In genomic region chr4:84566123-84566522, GRCm38 (mm10) we compare ENCODE assay signal across 22 mouse cellular contexts.
DNase-seq lines count a peak whose midpoint lies in the region; ATAC-seq and TF ChIP-seq lines count a peak whose summit lies in the region.
"Had no signal": no experiment of that assay in that cellular context is flagged by ENCODE, and none has a peak within 500 bp of the region (broad histone marks: within the 10 kb centered on the region; RNA-seq: fewer than 3 reads in every experiment).

No protein-coding gene starts in this region.

- H3K36me3 ChIP-seq in forebrain, embryonic 13.5 days (ENCODE audit: poor library complexity, severe bottlenecking): no peaks in the 10 kb centered on the region
- no peaks in the 10 kb centered on the region for H3K36me3 ChIP-seq in forebrain, embryonic 12.5 days (replicated peaks)
- H3K36me3 ChIP-seq in limb, embryonic 14.5 days (ENCODE audit: control insufficient read depth, insufficient read depth, low read length): no peaks in the 10 kb centered on the region
- H3K36me3 ChIP-seq in limb, embryonic 10.5 days: no peaks in the 10 kb centered on the region
- H3K36me3 ChIP-seq: embryonic facial prominence, embryonic 15.5 days; forebrain, embryonic 10.5 days; heart, embryonic 15.5 days; hindbrain, embryonic 13.5 days had no signal

- no peak overlapping the region for H3K27ac ChIP-seq in forebrain, embryonic 13.5 days
- no peak overlapping the region for H3K27ac ChIP-seq in forebrain, embryonic 12.5 days
- H3K27ac ChIP-seq in limb, embryonic 14.5 days (replicated peaks; ENCODE audit: low read depth, low read length): no peak overlapping the region
- H3K27ac ChIP-seq in limb, embryonic 10.5 days: no peak overlapping the region
- H3K27ac ChIP-seq: embryonic facial prominence, embryonic 15.5 days; forebrain, embryonic 10.5 days; gastrocnemius, adult 2 months; heart, adult 2 months; heart, embryonic 15.5 days; hindbrain, embryonic 13.5 days; hindbrain, postnatal 0 days had no signal

- H3K4me3 ChIP-seq in forebrain, embryonic 13.5 days: no peak overlapping the region
- H3K4me3 ChIP-seq in forebrain, embryonic 12.5 days (replicated peaks): no peak overlapping the region
- no peak overlapping the region for H3K4me3 ChIP-seq in limb, embryonic 14.5 days (replicated peaks; ENCODE audit: low read length)
- H3K4me3 ChIP-seq in limb, embryonic 10.5 days: no peak overlapping the region
- H3K4me3 ChIP-seq: embryonic facial prominence, embryonic 15.5 days; erythroblast, embryonic 14.5 days; forebrain, embryonic 10.5 days; gastrocnemius, adult 2 months; heart, adult 2 months; heart, embryonic 15.5 days; hindbrain, embryonic 13.5 days had no signal

- 38% methylated on average over 8 of the region's 8 CpGs for WGBS in forebrain, embryonic 13.5 days
- WGBS in forebrain, embryonic 12.5 days: 58% methylated on average over 8 of the region's 8 CpGs
- WGBS in limb, embryonic 14.5 days: 44% methylated on average over 8 of the region's 8 CpGs
- WGBS in limb, embryonic 10.5 days: 71% methylated on average over 8 of the region's 8 CpGs

- peaks cover 6% of the 10 kb centered on the region; the same call in 1 of the 2 replicates for H3K4me1 ChIP-seq in forebrain, embryonic 13.5 days
- H3K4me1 ChIP-seq in forebrain, embryonic 12.5 days: no peaks in the 10 kb centered on the region
- H3K4me1 ChIP-seq in limb, embryonic 14.5 days (ENCODE audit: control insufficient read depth, insufficient read depth, low read length): peaks cover 16% of the 10 kb centered on the region
- peaks cover 13% of the 10 kb centered on the region; the same call in 1 of the 2 replicates for H3K4me1 ChIP-seq in limb, embryonic 10.5 days
- H3K4me1 ChIP-seq: forebrain, embryonic 10.5 days; heart, embryonic 15.5 days; hindbrain, embryonic 13.5 days had no signal

- H3K9me3 ChIP-seq in forebrain, embryonic 13.5 days (replicated peaks): no peaks in the 10 kb centered on the region
- no peaks in the 10 kb centered on the region for H3K9me3 ChIP-seq in forebrain, embryonic 12.5 days
- H3K9me3 ChIP-seq in limb, embryonic 14.5 days (ENCODE audit: control insufficient read depth, low read length): no peaks in the 10 kb centered on the region
- no peaks in the 10 kb centered on the region for H3K9me3 ChIP-seq in limb, embryonic 10.5 days (replicated peaks)
- H3K9me3 ChIP-seq: embryonic facial prominence, embryonic 15.5 days; forebrain, embryonic 10.5 days; heart, embryonic 15.5 days; hindbrain, embryonic 13.5 days had no signal

- DNase-seq in limb, embryonic 14.5 days (ENCODE audit: low spot score): peak; percentile 29
- no peak for DNase-seq in limb, embryonic 10.5 days (ENCODE audit: low spot score)
- DNase-seq in MN1 (ENCODE audit: low spot score): peak; percentile 7
- DNase-seq in brain, embryonic 14.5 days (ENCODE audit: low read depth): peak; percentile 51
- DNase-seq in Muller cell, postnatal 12 days (ENCODE audit: inconsistent ontology term): no peak
- DNase-seq: adrenal gland, postnatal 10 days; cerebellum, adult 11-12 months; cerebellum, adult 9-10 months; cerebellum, postnatal 25 days; gastrocnemius, adult 2 months; gastrocnemius, postnatal 36 days; heart, adult 2 months; heart, postnatal 14 days had no signal

- TF ChIP-seq POLR2A in limb, embryonic 14.5 days (IDR thresholded peaks at IDR 0.05; ENCODE audit: borderline replicate concordance, extremely low read depth, insufficient read depth, insufficient read length): no peak
- TF ChIP-seq POLR2A in brain, embryonic 14.5 days (IDR thresholded peaks at IDR 0.05; ENCODE audit: borderline replicate concordance, extremely low read depth, insufficient read depth, insufficient read length, poor library complexity, severe bottlenecking): no peak

- no peak overlapping the region for H3K9ac ChIP-seq in forebrain, embryonic 13.5 days
- H3K9ac ChIP-seq in forebrain, embryonic 12.5 days: no peak overlapping the region
- H3K9ac ChIP-seq in limb, embryonic 14.5 days (ENCODE audit: low read depth, low read length, severe bottlenecking): no peak overlapping the region
- H3K9ac ChIP-seq: embryonic facial prominence, embryonic 15.5 days; heart, embryonic 15.5 days; hindbrain, embryonic 13.5 days had no signal

- no peak overlapping the region for H3K4me2 ChIP-seq in forebrain, embryonic 13.5 days
- H3K4me2 ChIP-seq in forebrain, embryonic 12.5 days: no peak overlapping the region
- no peak overlapping the region for H3K4me2 ChIP-seq in limb, embryonic 14.5 days (replicated peaks; ENCODE audit: low read depth, low read length, severe bottlenecking)
- H3K4me2 ChIP-seq: embryonic facial prominence, embryonic 15.5 days; heart, embryonic 11.5 days; heart, embryonic 15.5 days; hindbrain, embryonic 13.5 days had no signal

- ATAC-seq in forebrain, embryonic 13.5 days: peak; percentile 38; the same call in 1 of the 2 replicates
- no peak for ATAC-seq in forebrain, embryonic 12.5 days (ENCODE audit: low FRiP score)
- 0 out of 2 replicates have a peak, but pooled peaks have one; percentile 26 for ATAC-seq in limb, embryonic 14.5 days (ENCODE audit: low FRiP score, low read depth)
- ATAC-seq: hindbrain, postnatal 0 days had no signal

- no peak for TF ChIP-seq CTCF in brain, embryonic 14.5 days (IDR thresholded peaks at IDR 0.05; ENCODE audit: borderline replicate concordance, extremely low read depth, insufficient read depth, insufficient read length)

- no peaks in the 10 kb centered on the region for H3K27me3 ChIP-seq in forebrain, embryonic 13.5 days
- H3K27me3 ChIP-seq in forebrain, embryonic 12.5 days: no peaks in the 10 kb centered on the region
- H3K27me3 ChIP-seq in limb, embryonic 14.5 days (ENCODE audit: control insufficient read depth, insufficient read depth, low read length): no peaks in the 10 kb centered on the region
- H3K27me3 ChIP-seq in limb, embryonic 10.5 days (ENCODE audit: low read depth, poor library complexity, severe bottlenecking): no peaks in the 10 kb centered on the region
- H3K27me3 ChIP-seq: embryonic facial prominence, embryonic 15.5 days; heart, embryonic 15.5 days; hindbrain, embryonic 13.5 days had no signal

Comparison
In these comparisons a context has a peak if more than half of its experiments do, and no peak if none do; other contexts are left out.
1. DNase-seq: peak in limb, embryonic 14.5 days (single experiment), MN1 (single experiment) and brain, embryonic 14.5 days (single experiment); none in limb, embryonic 10.5 days (single experiment) and Muller cell, postnatal 12 days (single experiment).